Mouse (Mus musculus) ES-E14 (cell line): ENCODE data around the gene Homer2. TPM values are rescaled to one million over a fixed set of nuclear protein-coding genes. Genes with fewer than 3 reads are reported as not detected.
A peak's percentile ranks its signal among the peaks of the same experiment; 100 is the strongest.

Experiments used
- DNase-seq: peaks from one replicate; pipeline ENCODE4 v3.0.0-alpha.2; 2013; ENCODE audit warnings: low read depth, low spot score
- H3K27ac ChIP-seq: 2 replicates; pipeline ENCODE4 v1.5.1; 2012; ENCODE audit warnings: low read depth, mild to moderate bottlenecking, low read length, moderate library complexity, mixed read lengths; ENCODE audit not compliant: poor library complexity, insufficient read depth, severe bottlenecking
- H3K36me3 ChIP-seq: 2 replicates; pipeline ENCODE4 v1.6.1; 2012; ENCODE audit warnings: mild to moderate bottlenecking, low read length, moderate library complexity, mixed read lengths; ENCODE audit not compliant: control insufficient read depth, poor library complexity, insufficient read depth, severe bottlenecking
- H3K4me1 ChIP-seq, 2 experiments: fragments of 150-350 bp in 1 of 2; sonication (generic) in 1 of 2; 2 replicates each; pipeline ENCODE4 v1.6.1; 2012; ENCODE audit warnings: low read length in 2 of 2, mild to moderate bottlenecking in 1 of 2, mixed read lengths in 1 of 2; ENCODE audit not compliant: control insufficient read depth in 2 of 2, insufficient read depth in 2 of 2, poor library complexity in 1 of 2
- H3K4me3 ChIP-seq, 2 experiments: fragments of 150-350 bp in 1 of 2; sonication (generic) in 1 of 2; 2 replicates each; pipeline ENCODE4 v1.5.1; 2012; ENCODE audit warnings: low read length in 2 of 2, low read depth in 1 of 2, mild to moderate bottlenecking in 1 of 2, mixed read lengths in 1 of 2; ENCODE audit not compliant: insufficient read depth in 1 of 2, poor library complexity in 1 of 2, severe bottlenecking in 1 of 2
- H3K9ac ChIP-seq: 2 replicates; pipeline ENCODE4 v1.6.1; 2012; ENCODE audit warnings: low read depth, mild to moderate bottlenecking, low read length, mixed read lengths; ENCODE audit not compliant: poor library complexity, insufficient read depth, severe bottlenecking
- H3K9me3 ChIP-seq: fragments of 150-350 bp; sonication (generic); 2 replicates; pipeline ENCODE4 v1.6.1; 2012; ENCODE audit warnings: low read depth, mild to moderate bottlenecking, low read length; ENCODE audit not compliant: control insufficient read depth, insufficient read depth
- CHD2 ChIP-seq: IDR thresholded peaks from 2 replicates; pipeline ENCODE4 v1.6.1; 2014; ENCODE audit warnings: mild to moderate bottlenecking, low read depth, low read length, inconsistent platforms
- HCFC1 ChIP-seq: IDR thresholded peaks from 2 replicates; pipeline ENCODE4 v1.6.1; 2012; ENCODE audit warnings: low read length, inconsistent platforms, borderline replicate concordance; ENCODE audit not compliant: insufficient read depth
- MAFK ChIP-seq: IDR thresholded peaks from 2 replicates; pipeline ENCODE4 v1.6.1; 2014; ENCODE audit warnings: mild to moderate bottlenecking, low read depth, low read length, inconsistent platforms; ENCODE audit not compliant: insufficient read depth
- ZC3H11A ChIP-seq: IDR thresholded peaks from 2 replicates; pipeline ENCODE4 v1.6.1; 2012; ENCODE audit warnings: low read depth, mild to moderate bottlenecking, inconsistent platforms, low read length, borderline replicate concordance
- ZNF384 ChIP-seq: IDR thresholded peaks from 2 replicates; pipeline ENCODE4 v1.6.1; 2012; ENCODE audit warnings: low read depth, low read length, inconsistent platforms
- in situ Hi-C, 2 experiments: fragments of 600-800 bp; cut with MboI; formaldehyde crosslinking; loops; one replicate each; pipeline ENCODE4 v1.15.1; 2025; ENCODE audit warnings: low sequenced_read_pairs in 2 of 2, inconsistent platforms in 1 of 2; ENCODE audit not compliant: unreplicated experiment in 2 of 2
- total RNA-seq: library from RNA; depleted of rRNA; stranded (reverse); fragments of 300-350 nt; gene quantifications from 2 replicates; pipeline ENCODE4 v1.2.3, GENCODE M21; 2012

The Homer2 gene
- total RNA-seq, 1 experiment: 6.5 TPM

DNA sequence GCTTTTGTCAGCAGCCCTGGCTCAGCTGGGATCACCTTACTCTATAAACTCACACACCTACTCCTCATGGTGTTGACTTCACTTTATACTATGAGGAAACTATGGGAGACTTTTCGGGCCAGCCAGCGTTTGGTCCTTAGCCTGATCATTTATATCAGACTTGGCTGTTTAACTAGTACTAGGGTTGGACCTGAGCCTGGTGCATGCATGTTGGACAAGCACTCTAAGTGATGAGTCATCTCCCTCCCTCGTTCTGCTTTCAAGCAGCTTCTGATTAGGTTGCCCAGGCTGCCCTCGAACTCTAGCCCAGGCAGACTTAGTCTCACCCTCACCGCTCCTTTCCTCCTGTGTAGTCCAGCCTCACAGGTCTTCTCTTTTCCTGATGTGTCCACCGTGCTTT, 133.9 kb downstream of the Homer2 start:
- Histone ChIP-seq H3K4me3 (no peak overlapping the region), H3K27ac (no peak overlapping the region), H3K9ac (no peak overlapping the region), H3K4me1 (no peaks in the 10 kb centered on the region; a peak in 1 of 4 replicates), H3K36me3 (peaks cover 5% of the 10 kb centered on the region; the same call in 1 of the 2 replicates), H3K9me3 (no peaks in the 10 kb centered on the region)
- no peak for DNase-seq
- in situ Hi-C loops: no loop called here
- TF ChIP-seq HCFC1: no peak
- no peak for TF ChIP-seq ZC3H11A
- no peak for TF ChIP-seq ZNF384
- no peak for TF ChIP-seq CHD2
- TF ChIP-seq MAFK: no peak

DNA sequence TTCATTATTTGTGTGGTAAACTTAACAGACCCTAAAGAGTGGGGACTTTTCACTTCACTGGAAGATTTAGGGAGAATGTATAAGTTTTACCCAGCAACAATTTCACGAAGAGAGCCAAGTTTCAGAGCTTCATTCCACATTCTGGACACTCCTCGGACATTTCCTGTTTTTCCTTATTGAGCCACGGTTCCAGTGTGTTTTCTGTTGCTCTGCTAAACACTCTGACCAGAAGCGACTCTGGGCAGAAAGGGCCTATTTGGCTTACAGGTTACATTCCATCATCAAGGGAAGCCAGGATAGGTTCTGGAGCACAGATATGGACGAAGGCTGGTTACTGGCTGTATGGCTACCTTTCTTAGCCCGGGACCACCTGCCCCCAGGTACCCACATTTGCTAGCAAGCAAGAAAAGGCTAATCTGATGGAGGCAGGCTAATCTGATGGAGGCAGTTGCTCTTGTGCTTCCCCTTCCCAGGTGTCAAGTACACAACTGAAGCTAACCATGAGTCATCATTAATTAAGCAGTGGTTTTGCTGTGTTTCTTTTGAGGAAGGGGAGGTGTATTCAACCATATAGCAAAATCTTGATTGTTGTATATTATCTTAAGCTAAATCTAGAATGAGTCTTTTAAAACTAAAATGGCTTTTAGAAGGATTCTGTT, 134.6 kb downstream of the Homer2 start:
- no peak for TF ChIP-seq ZC3H11A
- TF ChIP-seq MAFK: 0 out of 2 replicates have a peak, but pooled peaks have one; percentile 17
- in situ Hi-C loops: no loop called here
- no peak overlapping the region for H3K4me3 ChIP-seq

DNA sequence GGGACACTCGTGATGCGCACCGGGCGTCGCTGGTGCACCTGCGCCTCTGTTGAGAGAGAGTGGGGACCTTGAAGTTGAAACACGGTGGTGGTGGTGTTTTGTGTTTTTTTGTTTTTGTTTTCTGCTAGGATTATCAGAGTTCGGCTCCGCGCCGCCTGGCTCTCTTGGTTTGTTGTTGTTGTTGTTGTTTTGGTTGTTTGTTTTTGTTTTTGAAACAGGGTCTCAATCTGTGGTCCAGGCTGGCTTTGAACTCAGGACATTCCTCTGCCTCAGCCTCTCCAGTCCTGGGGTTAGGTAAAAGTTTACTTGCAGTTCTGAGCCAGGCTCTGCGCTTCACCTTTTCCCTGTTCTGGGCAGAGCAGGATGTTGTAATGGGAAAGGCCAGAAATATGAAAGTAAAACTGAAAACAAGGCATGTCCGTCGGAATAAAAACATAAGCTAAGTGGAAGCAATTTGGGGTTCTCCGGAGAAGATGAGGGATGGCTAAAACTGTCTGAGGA, 135.3 kb downstream of the Homer2 start:
- peak overlapping the region; percentile 77 to 95 for H3K4me3 ChIP-seq
- no peaks in the 10 kb centered on the region for H3K9me3 ChIP-seq
- H3K4me1 ChIP-seq: no peaks in the 10 kb centered on the region; a peak in 1 of 4 replicates
- no peak overlapping the region for H3K27ac ChIP-seq
- in situ Hi-C loops: no loop called here
- H3K36me3 ChIP-seq: peaks cover 3% of the 10 kb centered on the region; the same call in 1 of the 2 replicates
- DNase-seq: no peak
- peak overlapping the region; percentile 92 for H3K9ac ChIP-seq
- TF ChIP-seq ZNF384 (no peak), MAFK (no peak), ZC3H11A (no peak), CHD2 (no peak), HCFC1 (no peak)

More for the DNA sequence above, 134.6 kb downstream of the Homer2 start:
- H3K9ac ChIP-seq: no peak overlapping the region
- DNase-seq: no peak
- H3K36me3 ChIP-seq: peaks cover 3% of the 10 kb centered on the region; the same call in 1 of the 2 replicates
- no peaks in the 10 kb centered on the region for H3K9me3 ChIP-seq
- H3K27ac ChIP-seq: no peak overlapping the region
- no peaks in the 10 kb centered on the region; a peak in 1 of 4 replicates for H3K4me1 ChIP-seq

DNA sequence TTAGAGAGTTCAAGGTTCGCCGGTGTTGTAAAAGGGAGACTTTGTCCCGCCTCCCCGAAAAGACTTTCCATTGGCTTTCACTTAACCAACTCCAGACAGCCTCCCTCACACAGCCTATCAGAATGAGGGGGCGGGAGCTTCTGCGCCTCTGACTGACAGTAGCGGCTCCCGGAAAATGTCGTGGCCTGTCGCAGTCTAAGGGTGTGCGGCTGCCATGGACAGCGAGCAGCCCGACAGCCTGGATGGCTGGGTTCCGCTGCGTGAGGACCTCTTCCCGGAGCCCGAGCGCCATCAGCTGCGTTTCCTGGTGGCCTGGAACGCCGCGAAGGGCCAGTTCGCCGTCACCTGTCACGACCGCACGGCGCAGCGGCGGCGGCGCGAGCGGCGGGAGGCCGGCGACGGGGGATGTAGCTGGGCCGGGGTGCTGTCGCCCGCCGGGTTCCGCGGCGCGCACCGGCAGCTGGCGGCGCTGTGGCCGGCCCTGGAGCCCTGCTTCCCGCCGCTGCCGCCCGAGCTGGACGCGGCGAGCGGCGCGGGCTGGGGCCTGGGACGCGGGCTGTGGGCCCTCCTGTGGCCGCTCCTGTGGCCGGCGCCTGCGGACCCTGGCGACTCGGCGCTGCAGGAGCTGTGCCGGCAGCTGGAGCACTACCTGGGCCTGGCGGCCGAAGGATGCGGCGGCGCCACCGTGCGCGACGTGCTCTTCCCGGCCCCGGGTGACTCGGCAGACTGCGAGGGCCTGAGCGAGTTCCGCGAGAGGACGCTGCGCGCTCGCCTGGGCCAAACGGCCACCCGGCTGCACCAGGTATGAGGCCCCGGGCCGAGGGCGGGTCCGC, 136.0 kb downstream of the Homer2 start, which contains the start of gene Whamm:
Whamm (plus strand) TSS at position 159 of the 833 bp plus-strand sequence.
- peak; percentile 93 for DNase-seq
- H3K4me3 ChIP-seq: peak within 1 kb of the TSS; percentile 77 to 95
- peak within 1 kb of the TSS; percentile 92 for H3K9ac ChIP-seq
- H3K4me1 ChIP-seq: peaks cover 0 to 2% of the 10 kb centered on the region in 2 experiments; a peak in 2 of 4 replicates
- no peaks in the 10 kb centered on the region for H3K9me3 ChIP-seq
- in situ Hi-C loops: no loop called here
- peaks cover 3% of the 10 kb centered on the region; the same call in 1 of the 2 replicates for H3K36me3 ChIP-seq
- TF ChIP-seq HCFC1 (peak; percentile 49; the same call in 1 of the 2 replicates), MAFK (0 out of 2 replicates have a peak, but pooled peaks have one; percentile 16), ZC3H11A (0 out of 2 replicates have a peak, but pooled peaks have one; percentile 0), ZNF384 (no peak), CHD2 (peak; percentile 77)
- no peak within 1 kb of the TSS for H3K27ac ChIP-seq
